Mouse (Mus musculus) hindbrain, embryonic 13.5 days (tissue): ENCODE results near the gene Tgm5. TPM values are rescaled to one million over a fixed set of nuclear protein-coding genes. Genes with fewer than 3 reads are reported as not detected.
"Not testable (repeated sequence)": the region's sequence is repeated elsewhere in the genome, so short reads cannot be mapped to it uniquely, and the experiment has no call there.

Source experiments
- ATAC-seq: fragments of 200-750 bp; cut with Nextera tagmentation; 2 replicates; pipeline ENCODE4 v1.8.0; 2017; ENCODE audit warnings: moderate TSS enrichment; ENCODE audit not compliant: low FRiP score
- H3K27ac ChIP-seq: fragments of 300-500 bp; sonication (generic); 2 replicates; pipeline ENCODE4 v1.5.1; 2015; ENCODE audit warnings: inconsistent platforms, mild to moderate bottlenecking, moderate library complexity
- H3K27me3 ChIP-seq: fragments of 300-500 bp; sonication (generic); 2 replicates; pipeline ENCODE4 v1.6.1; 2015; ENCODE audit warnings: mild to moderate bottlenecking, inconsistent platforms
- H3K36me3 ChIP-seq: fragments of 300-500 bp; sonication (generic); 2 replicates; pipeline ENCODE4 v1.6.1; 2015; ENCODE audit warnings: mild to moderate bottlenecking, inconsistent platforms
- H3K4me1 ChIP-seq: fragments of 300-500 bp; sonication (generic); replicated peaks from 2 replicates; pipeline ENCODE4 v1.6.1; 2015; ENCODE audit warnings: inconsistent platforms
- H3K4me2 ChIP-seq: fragments of 300-500 bp; sonication (generic); 2 replicates; pipeline ENCODE4 v1.6.1; 2015; ENCODE audit warnings: inconsistent platforms, mild to moderate bottlenecking, moderate library complexity
- H3K4me3 ChIP-seq: fragments of 300-500 bp; sonication (generic); 2 replicates; pipeline ENCODE4 v1.5.1; 2015; ENCODE audit warnings: mild to moderate bottlenecking, inconsistent platforms
- H3K9ac ChIP-seq: fragments of 300-500 bp; sonication (generic); 2 replicates; pipeline ENCODE4 v1.6.1; 2015; ENCODE audit warnings: mild to moderate bottlenecking, inconsistent platforms
- H3K9me3 ChIP-seq: fragments of 300-500 bp; sonication (generic); 2 replicates; pipeline ENCODE4 v1.6.1; 2016; ENCODE audit warnings: inconsistent platforms
- WGBS: fragments of 180-500 bp; shearing (Covaris S2); methylation state at CpG from one replicate; pipeline ENCODE4 v1.1.7; 2015; 5-methylcytosine and 5-hydroxymethylcytosine counted together
- polyA plus RNA-seq: library from polyadenylated mRNA; unstranded; fragments of >200 nt; fragmentation: Nextera tagmentation; extraction: Ambion mirVana; gene quantifications from 2 replicates; pipeline ENCODE4 v1.2.1, GENCODE M21; 2015

Gene Tgm5
- polyA plus RNA-seq, 1 experiment from 2014 or later = not detected

DNA sequence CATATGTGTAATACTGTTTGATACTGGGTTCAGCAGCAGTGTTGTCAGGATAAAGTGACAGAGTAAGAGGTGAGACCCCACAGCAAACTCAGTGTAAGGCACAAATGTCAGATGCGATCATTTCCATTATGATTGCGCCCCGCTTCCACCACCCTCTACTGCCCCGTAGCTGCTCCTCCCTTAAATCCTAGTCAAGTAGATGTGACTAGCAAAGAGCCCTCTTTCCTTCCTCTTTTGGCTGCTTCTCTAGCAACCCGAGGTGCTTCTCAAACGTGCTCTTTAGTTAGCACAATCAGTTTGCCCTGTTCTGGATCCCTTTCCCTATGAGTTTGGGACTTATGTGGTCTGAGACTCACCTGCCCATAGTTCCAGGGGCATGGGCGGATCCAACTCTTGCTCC, 10.9 kb downstream of the Tgm5 start:
- Histone ChIP-seq H3K4me1 (no peaks in the 10 kb centered on the region), H3K27me3 (no peaks in the 10 kb centered on the region), H3K9ac (no peak overlapping the region), H3K4me2 (no peak overlapping the region), H3K9me3 (no peaks in the 10 kb centered on the region), H3K4me3 (no peak overlapping the region), H3K27ac (no peak overlapping the region), H3K36me3 (no peaks in the 10 kb centered on the region)
- ATAC-seq = no peak
- 87% methylated on average over 7 of the region's 7 CpGs for WGBS

GRCm38 (mm10) chr2:121071871-121072270, 13.8 kb downstream of the Tgm5 start:
- no peak for ATAC-seq
- Histone ChIP-seq H3K27me3 (no peaks in the 10 kb centered on the region), H3K4me1 (peaks cover 3% of the 10 kb centered on the region; the same call in 1 of the 2 replicates), H3K4me2 (no peak overlapping the region), H3K27ac (no peak overlapping the region), H3K9me3 (no peaks in the 10 kb centered on the region), H3K36me3 (no peaks in the 10 kb centered on the region), H3K9ac (no peak overlapping the region), H3K4me3 (no peak overlapping the region)
- 90% methylated on average over 6 of the region's 6 CpGs for WGBS

- H3K9ac ChIP-seq = no peak overlapping the region
- no peaks in the 10 kb centered on the region for H3K27me3 ChIP-seq
- WGBS = 66% methylated on average over 6 of the region's 6 CpGs
- no peaks in the 10 kb centered on the region for H3K36me3 ChIP-seq
- no peak overlapping the region for H3K27ac ChIP-seq
- no peaks in the 10 kb centered on the region for H3K9me3 ChIP-seq
- ATAC-seq = no peak
- peaks cover 3% of the 10 kb centered on the region; the same call in 1 of the 2 replicates for H3K4me1 ChIP-seq
- no peak overlapping the region for H3K4me3 ChIP-seq
- H3K4me2 ChIP-seq = no peak overlapping the region
These were observed 16.1 kb downstream of the Tgm5 start for GRCm38 (mm10) chr2:121069506-121069905.

GRCm38 (mm10) chr2:121067116-121067515, 18.5 kb downstream of the Tgm5 start:
- H3K9ac ChIP-seq = no peak overlapping the region
- H3K27ac ChIP-seq = no peak overlapping the region
- no peaks in the 10 kb centered on the region for H3K27me3 ChIP-seq
- no peaks in the 10 kb centered on the region for H3K9me3 ChIP-seq
- H3K4me1 ChIP-seq = peaks cover 3% of the 10 kb centered on the region; the same call in 1 of the 2 replicates
- no peaks in the 10 kb centered on the region for H3K36me3 ChIP-seq
- H3K4me3 ChIP-seq = no peak overlapping the region
- H3K4me2 ChIP-seq = no peak overlapping the region
- 62% methylated on average over 4 of the region's 4 CpGs for WGBS
- ATAC-seq = no peak

GRCm38 (mm10) chr2:121061315-121061714, 24.3 kb downstream of the Tgm5 start:
- ATAC-seq = no peak
- Histone ChIP-seq H3K4me1 (no peaks in the 10 kb centered on the region), H3K36me3 (no peaks in the 10 kb centered on the region), H3K9me3 (no peaks in the 10 kb centered on the region), H3K4me3 (no peak overlapping the region), H3K9ac (no peak overlapping the region), H3K27me3 (no peaks in the 10 kb centered on the region), H3K27ac (no peak overlapping the region), H3K4me2 (no peak overlapping the region)
- WGBS = 90% methylated on average over 2 of the region's 2 CpGs

DNA sequence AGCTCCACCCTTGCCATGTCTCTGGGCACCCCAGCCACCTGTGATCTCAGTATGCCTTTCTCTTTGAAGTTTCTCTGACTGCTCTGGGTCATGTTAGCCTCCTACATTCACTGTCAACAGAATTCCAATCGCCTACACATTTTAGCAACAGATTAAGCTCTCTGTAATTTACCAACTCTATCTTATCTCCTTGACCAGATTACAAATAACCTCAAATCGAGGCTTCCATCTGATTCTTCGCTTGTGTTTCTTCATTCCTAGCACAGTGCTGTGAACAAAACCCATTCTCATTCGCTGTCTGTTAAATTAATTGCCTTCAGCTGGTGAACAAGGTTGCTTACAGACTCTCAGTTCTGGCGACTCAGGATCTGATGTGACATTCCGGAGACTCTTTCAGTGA, 27.6 kb downstream of the Tgm5 start:
- H3K27me3 ChIP-seq = no peaks in the 10 kb centered on the region
- no peak overlapping the region for H3K4me3 ChIP-seq
- H3K4me2 ChIP-seq = no peak overlapping the region
- H3K27ac ChIP-seq = no peak overlapping the region
- ATAC-seq = no peak
- 72% methylated on average over 6 of the region's 6 CpGs for WGBS
- no peaks in the 10 kb centered on the region for H3K9me3 ChIP-seq
- H3K36me3 ChIP-seq = no peaks in the 10 kb centered on the region
- no peaks in the 10 kb centered on the region for H3K4me1 ChIP-seq
- no peak overlapping the region for H3K9ac ChIP-seq

DNA sequence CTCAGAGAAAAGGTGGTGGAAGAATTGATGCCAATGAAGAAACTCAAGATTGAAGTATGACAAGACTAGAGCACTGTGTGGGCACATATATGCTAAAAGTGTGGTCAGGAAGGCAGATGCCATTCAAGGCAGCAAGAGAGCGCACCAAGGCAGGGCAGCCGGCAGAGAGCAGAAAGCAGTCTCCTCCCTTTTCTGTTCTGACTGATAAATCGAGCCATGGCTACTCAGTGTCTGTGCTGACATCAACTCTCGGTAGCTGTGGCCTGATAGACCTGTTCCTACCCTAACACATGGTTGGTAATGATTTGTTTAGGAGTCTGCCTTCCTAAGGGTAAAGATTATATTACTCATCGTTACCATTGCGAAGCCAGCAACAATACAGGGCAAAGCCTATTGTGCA, 29.7 kb downstream of the Tgm5 start:
- Histone ChIP-seq H3K4me1 (no peaks in the 10 kb centered on the region), H3K9me3 (no peaks in the 10 kb centered on the region), H3K27ac (no peak overlapping the region), H3K4me2 (no peak overlapping the region), H3K36me3 (no peaks in the 10 kb centered on the region), H3K4me3 (no peak overlapping the region), H3K27me3 (no peaks in the 10 kb centered on the region), H3K9ac (no peak overlapping the region)
- 92% methylated on average over 6 of the region's 6 CpGs for WGBS
- ATAC-seq = no peak

DNA sequence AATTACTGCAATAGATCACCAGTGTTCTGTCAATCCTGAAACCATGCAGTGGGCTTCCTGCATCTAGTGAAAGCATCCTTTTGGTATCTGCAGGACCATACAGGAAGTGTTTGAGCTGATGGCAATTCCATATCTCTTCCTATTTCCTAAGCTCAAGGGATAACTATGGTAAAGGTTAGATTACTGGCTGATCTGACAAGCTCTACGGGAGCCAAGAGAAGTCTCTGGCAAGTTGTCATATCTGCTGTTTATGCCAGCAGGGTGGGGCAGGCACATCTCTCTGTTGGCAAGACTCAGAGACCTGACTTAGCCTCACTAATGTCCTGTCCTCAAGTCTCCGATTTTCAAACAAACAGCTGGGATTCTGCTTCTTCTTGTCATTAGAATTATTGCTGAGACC, 31.6 kb downstream of the Tgm5 start:
- no peaks in the 10 kb centered on the region for H3K27me3 ChIP-seq
- H3K4me2 ChIP-seq = no peak overlapping the region
- H3K4me1 ChIP-seq = no peaks in the 10 kb centered on the region
- ATAC-seq = no peak
- H3K36me3 ChIP-seq = no peaks in the 10 kb centered on the region
- no peak overlapping the region for H3K9ac ChIP-seq
- no peak overlapping the region for H3K27ac ChIP-seq
- H3K4me3 ChIP-seq = no peak overlapping the region
- WGBS = 80% methylated on average over 2 of the region's 2 CpGs
- no peaks in the 10 kb centered on the region for H3K9me3 ChIP-seq

DNA sequence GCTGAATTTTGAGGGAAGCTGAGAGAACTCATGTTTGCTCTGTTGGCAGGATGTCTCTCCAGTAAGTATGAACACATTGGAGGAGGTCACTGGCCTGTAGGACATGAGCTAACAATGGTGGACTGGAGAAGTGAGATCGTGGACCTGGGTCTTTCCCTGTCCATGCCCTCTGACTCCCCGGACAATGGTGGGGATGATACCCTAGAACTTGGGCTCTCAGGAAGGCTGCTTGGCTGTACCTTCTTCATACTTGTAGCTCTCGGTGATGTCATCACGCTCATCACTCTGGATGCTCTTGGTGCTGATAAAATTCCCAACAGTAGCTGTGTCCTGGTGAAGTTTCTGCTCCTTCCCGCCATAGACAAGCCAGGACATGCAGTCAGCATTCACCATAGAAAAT, 33.5 kb downstream of the Tgm5 start:
- Histone ChIP-seq H3K27ac (no peak overlapping the region), H3K9ac (no peak overlapping the region), H3K4me1 (no peaks in the 10 kb centered on the region), H3K4me3 (no peak overlapping the region), H3K36me3 (no peaks in the 10 kb centered on the region), H3K9me3 (no peaks in the 10 kb centered on the region), H3K27me3 (no peaks in the 10 kb centered on the region), H3K4me2 (no peak overlapping the region)
- 94% methylated on average over 5 of the region's 5 CpGs for WGBS
- no peak for ATAC-seq

DNA sequence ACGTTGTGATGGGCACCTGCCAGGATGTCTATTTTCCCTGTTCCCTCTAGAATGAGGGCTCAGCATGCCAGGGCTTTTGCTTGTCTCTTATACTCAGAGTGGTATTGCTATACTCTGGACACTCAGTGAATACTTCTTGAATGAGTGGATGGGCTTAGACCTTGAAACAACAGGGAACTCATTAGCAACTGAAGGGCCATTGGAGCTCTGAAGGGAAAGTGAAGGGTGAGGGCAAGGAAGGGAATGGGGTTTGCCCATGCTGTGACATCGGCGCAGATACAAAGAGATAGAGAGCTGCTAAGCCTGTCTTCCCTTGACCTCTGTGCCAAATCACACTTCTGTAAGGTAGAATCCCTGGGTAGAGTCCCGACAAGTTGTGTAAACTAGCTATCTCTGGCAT, 40.0 kb downstream of the Tgm5 start:
- no peak for ATAC-seq
- WGBS = 64% methylated on average over 4 of the region's 4 CpGs
- H3K27ac ChIP-seq = no peak overlapping the region

GRCm38 (mm10) chr2:121041098-121041497, 44.5 kb downstream of the Tgm5 start:
- WGBS = 57% methylated on average over 5 of the region's 5 CpGs
- H3K9ac ChIP-seq = no peak overlapping the region
- H3K4me2 ChIP-seq = no peak overlapping the region
- no peak overlapping the region for H3K4me3 ChIP-seq
- H3K9me3 ChIP-seq = no peaks in the 10 kb centered on the region
- no peak for ATAC-seq
- H3K4me1 ChIP-seq = no peaks in the 10 kb centered on the region
- no peaks in the 10 kb centered on the region for H3K36me3 ChIP-seq
- no peaks in the 10 kb centered on the region for H3K27me3 ChIP-seq
- H3K27ac ChIP-seq = no peak overlapping the region

More for the DNA sequence above, 40.0 kb downstream of the Tgm5 start:
- Histone ChIP-seq H3K36me3 (no peaks in the 10 kb centered on the region), H3K9me3 (no peaks in the 10 kb centered on the region), H3K9ac (no peak overlapping the region), H3K4me3 (no peak overlapping the region), H3K4me2 (no peak overlapping the region), H3K4me1 (no peaks in the 10 kb centered on the region), H3K27me3 (no peaks in the 10 kb centered on the region)

- H3K4me1 ChIP-seq = no peaks in the 10 kb centered on the region
- H3K4me2 ChIP-seq = no peak overlapping the region
- H3K4me3 ChIP-seq = no peak overlapping the region
- H3K27ac ChIP-seq = no peak overlapping the region
- H3K9ac ChIP-seq = no peak overlapping the region
- H3K36me3 ChIP-seq = no peaks in the 10 kb centered on the region
- WGBS = 97% methylated on average over 1 of the region's 1 CpGs
- H3K27me3 ChIP-seq = no peaks in the 10 kb centered on the region
- H3K9me3 ChIP-seq = no peaks in the 10 kb centered on the region
- no peak for ATAC-seq
These were observed 46.3 kb downstream of the Tgm5 start for GRCm38 (mm10) chr2:121039382-121039781.

GRCm38 (mm10) chr2:121038851-121039250, 46.8 kb downstream of the Tgm5 start:
- not testable (repeated sequence) for ATAC-seq, H3K4me3 ChIP-seq, H3K27ac ChIP-seq, H3K4me1 ChIP-seq, H3K36me3 ChIP-seq, H3K9ac ChIP-seq, H3K27me3 ChIP-seq, H3K4me2 ChIP-seq, H3K9me3 ChIP-seq
- WGBS = 100% methylated on average over 1 of the region's 1 CpGs
